Comparison of ENCODE assay signal across 11 mouse cellular contexts in the genomic region with DNA sequence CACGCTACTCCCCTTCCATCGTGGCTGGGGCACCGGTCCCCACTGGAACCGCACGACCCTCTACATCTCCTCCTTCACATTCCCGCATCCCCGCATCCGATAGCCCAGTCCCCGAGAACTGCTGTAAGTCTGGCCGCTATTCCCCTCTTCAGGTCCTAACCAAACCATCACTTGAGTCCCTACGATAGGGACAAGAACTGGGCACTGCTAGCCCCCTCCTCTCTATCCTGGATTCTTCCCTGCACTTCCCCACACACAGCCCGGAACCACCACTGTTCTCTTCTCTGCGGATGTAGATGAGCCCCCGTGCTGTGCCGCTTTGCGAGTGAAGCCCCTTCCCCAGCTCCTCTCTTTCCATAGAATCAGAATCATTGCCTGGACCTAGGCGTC. TPM values are rescaled to one million over a fixed set of nuclear protein-coding genes. Genes with fewer than 3 reads are reported as not detected.
A peak's percentile ranks its signal among the peaks of the same experiment; 100 is the strongest.
DNase-seq lines count a peak whose midpoint lies in the region; ATAC-seq and TF ChIP-seq lines count a peak whose summit lies in the region.
"Had no signal": no experiment of that assay in that cellular context is flagged by ENCODE, and none has a peak within 500 bp of the region (broad histone marks: within the 10 kb centered on the region; RNA-seq: fewer than 3 reads in every experiment).

No protein-coding gene starts in this region.

- no peak for TF ChIP-seq CTCF in heart, postnatal 0 days (IDR thresholded peaks at IDR 0.05; ENCODE audit: low read depth)
- TF ChIP-seq CTCF in cerebellum, adult 2 months (IDR thresholded peaks at IDR 0.05; ENCODE audit: borderline replicate concordance, insufficient read depth, low read depth, low read length) = no peak

- peak overlapping the region; percentile 59; the same call in 1 of the 2 replicates for H3K4me3 ChIP-seq in heart, postnatal 0 days (ENCODE audit: low read depth, low read length)
- peak overlapping the region; percentile 54 for H3K4me3 ChIP-seq in embryonic facial prominence, embryonic 12.5 days
- H3K4me3 ChIP-seq in hindbrain, embryonic 15.5 days = peak overlapping the region; percentile 74
- H3K4me3 ChIP-seq in midbrain, embryonic 15.5 days = peak overlapping the region; percentile 66
- H3K4me3 ChIP-seq in cerebellum, adult 2 months (replicated peaks; ENCODE audit: insufficient read depth, low read depth, low read length) = no peak overlapping the region

- WGBS in heart, postnatal 0 days = 2% methylated on average over 16 of the region's 17 CpGs
- WGBS in embryonic facial prominence, embryonic 12.5 days = 2% methylated on average over 17 of the region's 17 CpGs
- 1% methylated on average over 17 of the region's 17 CpGs for WGBS in hindbrain, embryonic 15.5 days
- WGBS in midbrain, embryonic 15.5 days = 1% methylated on average over 17 of the region's 17 CpGs
- WGBS in cerebellum, adult 2 months = 3% methylated on average over 17 of the region's 17 CpGs

- no peak overlapping the region for H3K4me2 ChIP-seq in heart, postnatal 0 days (ENCODE audit: low read depth, low read length)
- peak overlapping the region; percentile 72 for H3K4me2 ChIP-seq in embryonic facial prominence, embryonic 12.5 days (replicated peaks)
- peak overlapping the region; percentile 93 for H3K4me2 ChIP-seq in hindbrain, embryonic 15.5 days
- H3K4me2 ChIP-seq in midbrain, embryonic 15.5 days = peak overlapping the region; percentile 72

- no peaks in the 10 kb centered on the region for H3K9me3 ChIP-seq in heart, postnatal 0 days (replicated peaks; ENCODE audit: control insufficient read depth, low read length)
- H3K9me3 ChIP-seq in embryonic facial prominence, embryonic 12.5 days = no peaks in the 10 kb centered on the region
- no peaks in the 10 kb centered on the region for H3K9me3 ChIP-seq in hindbrain, embryonic 15.5 days
- no peaks in the 10 kb centered on the region for H3K9me3 ChIP-seq in midbrain, embryonic 15.5 days

- TF ChIP-seq EP300 in heart, postnatal 0 days (IDR thresholded peaks at IDR 0.05; ENCODE audit: low read depth) = no peak

- no peak for ATAC-seq in heart, postnatal 0 days (ENCODE audit: insufficient read depth, low read depth)
- ATAC-seq in embryonic facial prominence, embryonic 12.5 days (ENCODE audit: insufficient number of reproducible peaks, insufficient read depth, low FRiP score, low TSS enrichment) = no peak
- no peak; the same call in 1 of the 2 replicates for ATAC-seq in hindbrain, embryonic 15.5 days (ENCODE audit: low FRiP score, low read depth)
- 0 out of 2 replicates have a peak, but pooled peaks have one; percentile 12 for ATAC-seq in midbrain, embryonic 15.5 days (replicated peaks)

- no peak overlapping the region for H3K9ac ChIP-seq in heart, postnatal 0 days (replicated peaks; ENCODE audit: low read depth, low read length)
- H3K9ac ChIP-seq in embryonic facial prominence, embryonic 12.5 days = peak overlapping the region; percentile 55
- peak overlapping the region; percentile 72 for H3K9ac ChIP-seq in hindbrain, embryonic 15.5 days
- H3K9ac ChIP-seq in midbrain, embryonic 15.5 days = peak overlapping the region; percentile 77

- no peaks in the 10 kb centered on the region for H3K4me1 ChIP-seq in heart, postnatal 0 days (ENCODE audit: control insufficient read depth, insufficient read depth)
- peaks cover 11% of the 10 kb centered on the region; the same call in 1 of the 2 replicates for H3K4me1 ChIP-seq in embryonic facial prominence, embryonic 12.5 days
- H3K4me1 ChIP-seq in hindbrain, embryonic 15.5 days (replicated peaks) = peaks cover 24% of the 10 kb centered on the region; the same call in 1 of the 2 replicates
- H3K4me1 ChIP-seq in midbrain, embryonic 15.5 days = peaks cover 14% of the 10 kb centered on the region
- H3K4me1 ChIP-seq in cerebellum, adult 2 months (ENCODE audit: control insufficient read depth, insufficient read depth, low read length) = no peaks in the 10 kb centered on the region

- peaks cover 68% of the 10 kb centered on the region for H3K27me3 ChIP-seq in heart, postnatal 0 days (ENCODE audit: control insufficient read depth, insufficient read depth, low read length)
- H3K27me3 ChIP-seq in embryonic facial prominence, embryonic 12.5 days = peaks cover 35% of the 10 kb centered on the region
- H3K27me3 ChIP-seq in hindbrain, embryonic 15.5 days = no peaks in the 10 kb centered on the region; the same call in 1 of the 2 replicates
- 0 out of 2 replicates have a peak, but pooled peaks cover 4% of the 10 kb centered on the region for H3K27me3 ChIP-seq in midbrain, embryonic 15.5 days (replicated peaks)
- no peaks in the 10 kb centered on the region; the same call in 1 of the 2 replicates for H3K27me3 ChIP-seq in cerebellum, adult 2 months (ENCODE audit: control insufficient read depth, insufficient read depth, low read length)

- DNase-seq in heart, postnatal 0 days (ENCODE audit: low spot score) = no peak
- no peak for DNase-seq in heart, adult 8-10 months (ENCODE audit: low spot score)
- no peak for DNase-seq in cerebellum, adult 2 months
- no peak for DNase-seq in retina, embryonic 14.5 days (ENCODE audit: low spot score)
- no peak for DNase-seq in spleen, postnatal 14 days (ENCODE audit: low spot score in 2 of 2)
- DNase-seq: cerebellum, adult 11 months; lung, postnatal 10 days had no signal

- no peaks in the 10 kb centered on the region for H3K36me3 ChIP-seq in heart, postnatal 0 days (replicated peaks; ENCODE audit: control insufficient read depth, insufficient read depth, low read length)
- no peaks in the 10 kb centered on the region for H3K36me3 ChIP-seq in embryonic facial prominence, embryonic 12.5 days
- no peaks in the 10 kb centered on the region for H3K36me3 ChIP-seq in hindbrain, embryonic 15.5 days
- no peaks in the 10 kb centered on the region for H3K36me3 ChIP-seq in midbrain, embryonic 15.5 days (replicated peaks)

- no peak overlapping the region for H3K27ac ChIP-seq in heart, postnatal 0 days (ENCODE audit: low read depth)
- no peak overlapping the region for H3K27ac ChIP-seq in embryonic facial prominence, embryonic 12.5 days
- H3K27ac ChIP-seq in hindbrain, embryonic 15.5 days (replicated peaks) = no peak overlapping the region
- no peak overlapping the region for H3K27ac ChIP-seq in midbrain, embryonic 15.5 days
- no peak overlapping the region for H3K27ac ChIP-seq in cerebellum, adult 2 months (ENCODE audit: insufficient read depth, low read length)

- TF ChIP-seq POLR2A in cerebellum, adult 2 months (IDR thresholded peaks at IDR 0.05; ENCODE audit: borderline replicate concordance, insufficient read depth, low read length) = no peak

RNA-seq across cellular contexts. Expression of a gene that starts 1.3 kb away (rescaled TPM):
- not detected in 2 replicates for total RNA-seq in heart, postnatal 0 days (2014; rRNA removed; ENCODE audit: low replicate concordance)
- 0.07 TPM in 1 of 2 replicates, not detected in the other for polyA plus RNA-seq in heart, postnatal 0 days (2015; fragmentation: Nextera tagmentation; extraction: Ambion mirVana)
- total RNA-seq in heart, adult 8-10 months (2022) = not detected
- polyA plus RNA-seq in embryonic facial prominence, embryonic 12.5 days (2016; fragmentation: Nextera tagmentation; extraction: Ambion mirVana) = 10.7 and 12.5 TPM in 2 replicates
- 45.8 and 48.3 TPM in 2 replicates for polyA plus RNA-seq in hindbrain, embryonic 15.5 days (2015; fragmentation: Nextera tagmentation; extraction: Ambion mirVana)
- 53.0 and 60.5 TPM in 2 replicates for polyA plus RNA-seq in midbrain, embryonic 15.5 days (2015; fragmentation: Nextera tagmentation; extraction: Ambion mirVana)
- polyA plus RNA-seq in cerebellum, adult 2 months (2012; rRNA removed) = 17.0 and 26.6 TPM in 2 replicates

RNA-seq across cellular contexts. Expression of a gene that starts 13.9 kb away (rescaled TPM):
- not detected in 2 replicates for total RNA-seq in heart, postnatal 0 days (2014; rRNA removed; ENCODE audit: low replicate concordance)
- polyA plus RNA-seq in heart, postnatal 0 days (2015; fragmentation: Nextera tagmentation; extraction: Ambion mirVana) = 0.38 and 1.0 TPM in 2 replicates
- 1 to 10 TPM; 3.4 to 7.6 (median 5.8) TPM for total RNA-seq in heart, adult 8-10 months (2022)
- polyA plus RNA-seq in embryonic facial prominence, embryonic 12.5 days (2016; fragmentation: Nextera tagmentation; extraction: Ambion mirVana) = 0.43 and 0.56 TPM in 2 replicates
- polyA plus RNA-seq in hindbrain, embryonic 15.5 days (2015; fragmentation: Nextera tagmentation; extraction: Ambion mirVana) = 0.38 TPM in 2 replicates
- 0.28 and 0.34 TPM in 2 replicates for polyA plus RNA-seq in midbrain, embryonic 15.5 days (2015; fragmentation: Nextera tagmentation; extraction: Ambion mirVana)
- 0.84 and 0.93 TPM in 2 replicates for polyA plus RNA-seq in cerebellum, adult 2 months (2012; rRNA removed)

RNA-seq across cellular contexts. Expression of a gene that starts 53.1 kb away (rescaled TPM):
- 72.2 and 109 TPM in 2 replicates for total RNA-seq in heart, postnatal 0 days (2014; rRNA removed; ENCODE audit: low replicate concordance)
- polyA plus RNA-seq in heart, postnatal 0 days (2015; fragmentation: Nextera tagmentation; extraction: Ambion mirVana) = 75.1 and 77.5 TPM in 2 replicates
- 100 to 1,000 TPM; 102 to 129 (median 123) TPM for total RNA-seq in heart, adult 8-10 months (2022)
- polyA plus RNA-seq in embryonic facial prominence, embryonic 12.5 days (2016; fragmentation: Nextera tagmentation; extraction: Ambion mirVana) = 12.5 and 14.7 TPM in 2 replicates
- 16.8 and 18.5 TPM in 2 replicates for polyA plus RNA-seq in hindbrain, embryonic 15.5 days (2015; fragmentation: Nextera tagmentation; extraction: Ambion mirVana)
- polyA plus RNA-seq in midbrain, embryonic 15.5 days (2015; fragmentation: Nextera tagmentation; extraction: Ambion mirVana) = 16.2 and 17.8 TPM in 2 replicates
- 30.5 and 31.6 TPM in 2 replicates for polyA plus RNA-seq in cerebellum, adult 2 months (2012; rRNA removed)

RNA-seq across cellular contexts. Expression of a gene that starts 53.7 kb away (rescaled TPM):
- not detected in 2 replicates for total RNA-seq in heart, postnatal 0 days (2014; rRNA removed; ENCODE audit: low replicate concordance)
- polyA plus RNA-seq in heart, postnatal 0 days (2015; fragmentation: Nextera tagmentation; extraction: Ambion mirVana) = not detected in 2 replicates
- not detected for total RNA-seq in heart, adult 8-10 months (2022)
- 1.7 and 3.3 TPM in 2 replicates for polyA plus RNA-seq in embryonic facial prominence, embryonic 12.5 days (2016; fragmentation: Nextera tagmentation; extraction: Ambion mirVana)
- 0.13 and 0.22 TPM in 2 replicates for polyA plus RNA-seq in hindbrain, embryonic 15.5 days (2015; fragmentation: Nextera tagmentation; extraction: Ambion mirVana)
- 0.13 TPM in 1 of 2 replicates, not detected in the other for polyA plus RNA-seq in midbrain, embryonic 15.5 days (2015; fragmentation: Nextera tagmentation; extraction: Ambion mirVana)
- 0.29 and 0.30 TPM in 2 replicates for polyA plus RNA-seq in cerebellum, adult 2 months (2012; rRNA removed)
- total RNA-seq: gastrocnemius, adult 8-10 months had no signal

Comparison
In these comparisons a context has a peak if more than half of its experiments do, and no peak if none do; other contexts are left out.
1. RNA of a gene that starts 1.3 kb away (polyA plus RNA-seq): 53.0 to 60.5 TPM in midbrain, embryonic 15.5 days, 45.8 to 48.3 TPM in hindbrain, embryonic 15.5 days, 17.0 to 26.6 TPM in cerebellum, adult 2 months and 10.7 to 12.5 TPM in embryonic facial prominence, embryonic 12.5 days; 0.07 TPM in heart, postnatal 0 days; every median in the first group is over 10 times any median in the second.